Mouse (Mus musculus) right cerebral cortex, postnatal 4 days (tissue): ENCODE measurements around the gene Lipe.

Source experiments
- DNase-seq: peaks from one replicate; pipeline ENCODE4 v3.0.0-alpha.2; 2022

Gene Lipe

GRCm38 (mm10) chr7:25358721-25359206 is 39.7 kb downstream of the Lipe start:
- no peak for DNase-seq

- DNase-seq = no peak
Observed at GRCm38 (mm10) chr7:25348861-25349260, 49.6 kb downstream of the Lipe start.

- peak; percentile 37 for DNase-seq
Observed at GRCm38 (mm10) chr7:25341000-25341784, 57.3 kb downstream of the Lipe start.

- no peak for DNase-seq
Observed at GRCm38 (mm10) chr7:25339329-25339728, 59.2 kb downstream of the Lipe start.

GRCm38 (mm10) chr7:25334472-25334871 is 64.0 kb downstream of the Lipe start:
- DNase-seq = no peak

- DNase-seq = peak; percentile 71
Observed at GRCm38 (mm10) chr7:25333596-25334307, 64.8 kb downstream of the Lipe start.
